Mouse (Mus musculus): ENCODE data around the gene Cstf3.

The Cstf3 gene

GRCm38 (mm10) chr2:104711585-104712485 is 121.5 kb downstream of the Cstf3 start, which contains the start of gene Tcp11l1:
TSS of gene Tcp11l1 (minus strand) at chr2:104712169.
- DNase-seq (ENCODE audit: low spot score in 2 of 2) = peak in 1 of 2 experiments; percentile 15

GRCm38 (mm10) chr2:104712486-104712809 is 122.1 kb downstream of the Cstf3 start:
- DNase-seq (ENCODE audit: low spot score in 2 of 2) = no peak

- DNase-seq (ENCODE audit: low spot score in 2 of 2) = no peak
Observed at GRCm38 (mm10) chr2:104714254-104714691, 124.0 kb downstream of the Cstf3 start.
